Mouse (Mus musculus): ENCODE data around the gene Arl8b.

Arl8b gene

GRCm38 (mm10) chr6:108782526-108783183, at the start of gene Arl8b:
Gene Arl8b (plus strand): TSS chr6:108783099.
- peak; percentile 96 for DNase-seq (ENCODE audit: low spot score)

GRCm38 (mm10) chr6:108735910-108736750, 46.8 kb upstream of the Arl8b start:
- DNase-seq (ENCODE audit: low spot score) = peak; percentile 73

GRCm38 (mm10) chr6:108738463-108739203, 44.3 kb upstream of the Arl8b start:
- DNase-seq (ENCODE audit: low spot score) = no peak

GRCm38 (mm10) chr6:108740579-108740978, 42.3 kb upstream of the Arl8b start:
- no peak for DNase-seq (ENCODE audit: low spot score)

GRCm38 (mm10) chr6:108743730-108744129, 39.2 kb upstream of the Arl8b start:
- no peak for DNase-seq (ENCODE audit: low spot score)

GRCm38 (mm10) chr6:108751324-108751723, 31.6 kb upstream of the Arl8b start:
- no peak for DNase-seq (ENCODE audit: low spot score)

- no peak for DNase-seq (ENCODE audit: low spot score)
Measured at GRCm38 (mm10) chr6:108752395-108752794, 30.5 kb upstream of the Arl8b start.

GRCm38 (mm10) chr6:108753536-108753935, 29.4 kb upstream of the Arl8b start:
- no peak for DNase-seq (ENCODE audit: low spot score)

GRCm38 (mm10) chr6:108754376-108754775, 28.5 kb upstream of the Arl8b start:
- peak; percentile 23 for DNase-seq (ENCODE audit: low spot score)

GRCm38 (mm10) chr6:108755936-108756335, 27.0 kb upstream of the Arl8b start:
- DNase-seq (ENCODE audit: low spot score) = no peak

GRCm38 (mm10) chr6:108758997-108759697, 23.8 kb upstream of the Arl8b start:
- no peak for DNase-seq (ENCODE audit: low spot score)

GRCm38 (mm10) chr6:108759698-108760039, 23.2 kb upstream of the Arl8b start:
- DNase-seq (ENCODE audit: low spot score) = no peak

- DNase-seq (ENCODE audit: low spot score) = no peak
Measured at GRCm38 (mm10) chr6:108770880-108771279, 12.0 kb upstream of the Arl8b start.

GRCm38 (mm10) chr6:108772913-108773312, 10.0 kb upstream of the Arl8b start:
- peak; percentile 75 for DNase-seq (ENCODE audit: low spot score)

GRCm38 (mm10) chr6:108773480-108773879, 9.4 kb upstream of the Arl8b start:
- no peak for DNase-seq (ENCODE audit: low spot score)

GRCm38 (mm10) chr6:108776274-108776673, 6.6 kb upstream of the Arl8b start:
- DNase-seq (ENCODE audit: low spot score) = no peak

GRCm38 (mm10) chr6:108777560-108778287, 5.2 kb upstream of the Arl8b start:
- no peak for DNase-seq (ENCODE audit: low spot score)

GRCm38 (mm10) chr6:108778399-108778798, 4.5 kb upstream of the Arl8b start:
- DNase-seq (ENCODE audit: low spot score) = no peak

GRCm38 (mm10) chr6:108781865-108782264, 1.0 kb upstream of the Arl8b start:
- DNase-seq (ENCODE audit: low spot score) = no peak

GRCm38 (mm10) chr6:108783184-108783881, 434 bp downstream of the Arl8b start:
- DNase-seq (ENCODE audit: low spot score) = peak; percentile 73

- DNase-seq (ENCODE audit: low spot score) = peak; percentile 16
Measured at GRCm38 (mm10) chr6:108784056-108784455, 1.2 kb downstream of the Arl8b start.
